Mouse (Mus musculus) neural tube, embryonic 14.5 days (tissue): ENCODE data around the gene Alyref. TPM values are rescaled to one million over a fixed set of nuclear protein-coding genes. Genes with fewer than 3 reads are reported as not detected.
A peak's percentile ranks its signal among the peaks of the same experiment; 100 is the strongest.

Experiments used
- ATAC-seq: fragments of 200-750 bp; cut with Nextera tagmentation; 2 replicates; pipeline ENCODE4 v1.8.0; 2017; ENCODE audit warnings: low read depth, mild to moderate bottlenecking, moderate TSS enrichment, moderate library complexity
- H3K27ac ChIP-seq: fragments of 300-500 bp; sonication (generic); 2 replicates; pipeline ENCODE4 v1.5.1; 2014; ENCODE audit warnings: low read depth, mild to moderate bottlenecking, control low read depth, low read length, moderate library complexity, mixed read lengths
- H3K27me3 ChIP-seq: fragments of 300-500 bp; sonication (generic); 2 replicates; pipeline ENCODE4 v1.6.1; 2014; ENCODE audit warnings: low read length; ENCODE audit not compliant: control insufficient read depth, insufficient read depth
- H3K36me3 ChIP-seq: fragments of 300-500 bp; sonication (generic); 2 replicates; pipeline ENCODE4 v1.6.1; 2014; ENCODE audit warnings: low read length, mixed read lengths; ENCODE audit not compliant: control insufficient read depth, insufficient read depth
- H3K4me1 ChIP-seq: fragments of 300-500 bp; sonication (generic); 2 replicates; pipeline ENCODE4 v1.6.1; 2014; ENCODE audit warnings: low read length; ENCODE audit not compliant: control insufficient read depth, insufficient read depth
- H3K4me2 ChIP-seq: fragments of 300-500 bp; sonication (generic); 2 replicates; pipeline ENCODE4 v1.6.1; 2014; ENCODE audit warnings: mild to moderate bottlenecking, low read depth, low read length, control low read depth
- H3K4me3 ChIP-seq: fragments of 300-500 bp; sonication (generic); 2 replicates; pipeline ENCODE4 v1.5.1; 2014; ENCODE audit warnings: low read depth, low read length, control low read depth, mixed read lengths
- H3K9ac ChIP-seq: fragments of 300-500 bp; sonication (generic); replicated peaks from 2 replicates; pipeline ENCODE4 v1.6.1; 2014; ENCODE audit warnings: low read depth, mild to moderate bottlenecking, control low read depth, low read length, mixed read lengths
- H3K9me3 ChIP-seq: fragments of 300-500 bp; sonication (generic); 2 replicates; pipeline ENCODE4 v1.6.1; 2016; ENCODE audit warnings: low read length; ENCODE audit not compliant: control insufficient read depth
- WGBS: fragments of 180-500 bp; shearing (Covaris S2); extraction: QIAGEN DNeasy Blood & Tissue Kit; methylation state at CpG from one replicate; pipeline ENCODE4 v1.1.7; 2014; 5-methylcytosine and 5-hydroxymethylcytosine counted together
- polyA plus RNA-seq: library from polyadenylated mRNA; unstranded; fragments of >200 nt; fragmentation: Nextera tagmentation; extraction: Ambion mirVana; gene quantifications from 2 replicates; pipeline ENCODE4 v1.2.1, GENCODE M21; 2014

The Alyref gene
- polyA plus RNA-seq, 1 experiment from 2014 or later = 191 TPM

- H3K9ac ChIP-seq = no peak overlapping the region
- peaks cover 21% of the 10 kb centered on the region; the same call in 1 of the 2 replicates for H3K36me3 ChIP-seq
- H3K4me1 ChIP-seq = peaks cover 14% of the 10 kb centered on the region
- ATAC-seq = no peak
- H3K9me3 ChIP-seq = no peaks in the 10 kb centered on the region
- H3K27ac ChIP-seq = no peak overlapping the region
- no peak overlapping the region for H3K4me2 ChIP-seq
- no peak overlapping the region for H3K4me3 ChIP-seq
- 95% methylated on average over 25 of the region's 25 CpGs for WGBS
- no peaks in the 10 kb centered on the region for H3K27me3 ChIP-seq
Observed at GRCm38 (mm10) chr11:120618619-120619535, 20.7 kb upstream of the Alyref start.

- peak; percentile 96 for ATAC-seq
- Histone ChIP-seq H3K4me3 (peak within 1 kb of the TSS; percentile 72), H3K27me3 (no peaks in the 10 kb centered on the region), H3K9me3 (no peaks in the 10 kb centered on the region), H3K4me2 (peak within 1 kb of the TSS; percentile 82), H3K4me1 (peaks cover 12% of the 10 kb centered on the region), H3K27ac (peak within 1 kb of the TSS; percentile 78), H3K9ac (peak within 1 kb of the TSS; percentile 74), H3K36me3 (peaks cover 25% of the 10 kb centered on the region)
- under 1% methylated on average over 53 of the region's 56 CpGs for WGBS
Observed at GRCm38 (mm10) chr11:120617519-120618112, 19.5 kb upstream of the Alyref start, which contains the start of gene Pcyt2. Gene Pcyt2, minus strand, starts transcription at chr11:120617936.

DNA sequence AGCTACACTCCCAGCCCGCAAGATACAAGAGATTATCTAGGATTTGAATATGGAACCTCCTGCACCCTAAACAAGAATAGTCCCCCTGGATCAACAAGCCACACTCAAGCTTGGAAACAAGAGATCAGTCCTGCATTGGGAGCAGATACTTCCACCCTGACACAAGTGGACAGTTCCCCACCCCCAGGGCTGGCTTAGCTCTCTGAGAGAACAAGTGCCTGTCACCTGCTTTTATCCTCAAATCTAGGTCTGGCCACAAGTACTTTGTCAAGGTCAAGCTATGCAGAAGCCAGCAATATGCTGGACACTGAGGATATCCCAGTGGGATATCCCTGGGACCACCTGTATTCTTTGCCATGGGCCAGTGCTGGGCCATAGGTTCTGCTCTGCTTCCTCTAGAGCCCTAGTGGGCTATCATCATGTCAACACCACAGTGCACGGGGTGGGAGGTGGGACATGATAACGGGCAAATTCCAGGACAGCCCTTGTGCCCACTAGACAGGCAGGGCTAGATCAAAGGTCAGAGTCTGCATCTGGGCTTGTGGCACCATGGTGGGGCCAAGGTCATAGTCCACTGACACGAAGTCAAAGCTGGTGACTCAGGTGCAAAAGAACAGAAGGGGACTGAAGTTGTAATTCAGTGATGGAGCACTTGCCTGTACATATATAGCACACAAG lies 18.6 kb upstream of the Alyref start:
- H3K36me3 ChIP-seq = peaks cover 34% of the 10 kb centered on the region

DNA sequence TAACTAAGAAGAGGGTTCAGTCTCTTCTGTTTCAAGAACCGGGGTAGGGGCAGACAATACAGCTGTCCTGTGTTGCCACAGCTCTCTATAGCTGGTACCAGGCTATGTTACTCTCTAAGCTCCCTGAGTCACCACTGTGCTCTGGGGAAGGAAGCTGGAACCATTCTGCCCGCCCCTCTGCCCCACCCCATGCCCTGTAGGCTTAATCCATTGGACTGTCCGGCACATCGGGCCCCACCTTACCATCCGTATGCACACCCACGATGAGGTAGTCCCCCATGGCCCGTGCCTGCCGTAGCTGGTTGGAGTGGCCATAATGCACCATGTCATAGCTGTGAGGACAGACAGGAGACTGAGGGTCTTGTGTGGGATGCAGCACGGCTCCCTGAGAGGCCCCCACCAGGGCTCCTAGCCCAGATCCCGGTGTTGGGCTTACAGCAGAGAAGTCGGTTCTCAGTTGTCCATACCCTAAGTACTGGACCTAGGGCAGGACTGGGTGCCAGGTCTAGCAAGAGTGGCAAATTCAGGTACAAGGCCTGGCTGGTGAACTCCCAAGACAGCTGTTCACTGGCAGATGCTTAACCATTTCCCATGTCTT lies 17.5 kb upstream of the Alyref start:
- Histone ChIP-seq H3K4me3 (no peak overlapping the region), H3K36me3 (peaks cover 40% of the 10 kb centered on the region), H3K9me3 (no peaks in the 10 kb centered on the region), H3K27me3 (no peaks in the 10 kb centered on the region), H3K4me1 (peaks cover 12% of the 10 kb centered on the region), H3K27ac (no peak overlapping the region), H3K4me2 (peak overlapping the region; percentile 18; the same call in 1 of the 2 replicates), H3K9ac (no peak overlapping the region)
- WGBS = 92% methylated on average over 11 of the region's 11 CpGs
- no peak for ATAC-seq

More for the DNA sequence above, 18.6 kb upstream of the Alyref start:
- Histone ChIP-seq H3K27me3 (no peaks in the 10 kb centered on the region), H3K4me1 (peaks cover 12% of the 10 kb centered on the region), H3K4me3 (peak overlapping the region; percentile 72), H3K4me2 (peak overlapping the region; percentile 82), H3K9me3 (no peaks in the 10 kb centered on the region), H3K27ac (no peak overlapping the region; the same call in 1 of the 2 replicates), H3K9ac (peak overlapping the region; percentile 74)
- 54% methylated on average over 4 of the region's 4 CpGs for WGBS
- no peak for ATAC-seq

DNA sequence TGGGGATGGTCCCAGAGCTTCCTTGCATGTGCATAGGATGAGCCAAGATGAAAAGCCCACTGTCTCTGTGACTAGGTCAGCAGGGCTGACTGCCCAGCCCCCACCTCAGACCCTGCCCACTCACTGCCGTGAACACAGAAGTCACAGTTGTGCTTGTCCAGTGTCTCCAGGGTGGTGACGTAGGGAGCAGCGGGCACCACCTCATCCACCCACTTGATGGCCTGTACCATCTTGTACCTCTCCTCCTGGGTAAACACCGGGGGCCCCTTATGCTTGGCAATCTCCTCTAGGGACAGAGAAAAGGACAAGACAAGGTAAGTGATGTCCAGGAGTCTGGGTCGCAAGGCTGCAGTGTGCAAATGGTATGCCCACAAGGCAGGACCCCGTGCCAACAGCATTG lies 17.0 kb upstream of the Alyref start:
- 87% methylated on average over 6 of the region's 6 CpGs for WGBS
- Histone ChIP-seq H3K27me3 (no peaks in the 10 kb centered on the region), H3K4me2 (no peak overlapping the region), H3K4me1 (peaks cover 12% of the 10 kb centered on the region), H3K9me3 (no peaks in the 10 kb centered on the region), H3K9ac (no peak overlapping the region), H3K4me3 (no peak overlapping the region), H3K27ac (no peak overlapping the region), H3K36me3 (peaks cover 37% of the 10 kb centered on the region)
- no peak for ATAC-seq

DNA sequence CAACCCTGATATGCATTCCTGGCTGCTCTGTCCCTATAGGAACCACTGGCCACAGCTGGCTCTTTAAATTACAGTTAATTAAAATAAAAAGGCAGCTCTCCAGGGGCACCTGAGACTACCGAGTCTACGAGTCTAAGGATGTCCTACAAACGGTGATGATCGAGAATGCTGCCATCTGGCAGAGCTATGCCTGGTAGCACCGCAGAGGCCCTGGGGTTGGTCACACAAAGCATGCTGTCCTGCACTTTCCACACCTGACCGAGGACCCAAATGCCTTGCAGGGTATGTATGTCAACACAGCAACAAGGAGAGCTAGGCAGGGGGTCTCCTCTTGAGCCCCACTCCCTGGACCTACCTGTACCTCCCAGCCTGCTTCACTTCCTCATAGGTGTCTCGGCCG lies 15.8 kb upstream of the Alyref start:
- H3K27me3 ChIP-seq = 0 out of 2 replicates have a peak, but pooled peaks cover 1% of the 10 kb centered on the region
- no peak overlapping the region for H3K27ac ChIP-seq
- H3K9ac ChIP-seq = no peak overlapping the region
- H3K4me3 ChIP-seq = no peak overlapping the region
- H3K4me2 ChIP-seq = no peak overlapping the region
- peaks cover 34% of the 10 kb centered on the region for H3K36me3 ChIP-seq
- H3K4me1 ChIP-seq = peaks cover 12% of the 10 kb centered on the region
- WGBS = 64% methylated on average over 8 of the region's 8 CpGs
- no peak for ATAC-seq
- H3K9me3 ChIP-seq = no peaks in the 10 kb centered on the region

DNA sequence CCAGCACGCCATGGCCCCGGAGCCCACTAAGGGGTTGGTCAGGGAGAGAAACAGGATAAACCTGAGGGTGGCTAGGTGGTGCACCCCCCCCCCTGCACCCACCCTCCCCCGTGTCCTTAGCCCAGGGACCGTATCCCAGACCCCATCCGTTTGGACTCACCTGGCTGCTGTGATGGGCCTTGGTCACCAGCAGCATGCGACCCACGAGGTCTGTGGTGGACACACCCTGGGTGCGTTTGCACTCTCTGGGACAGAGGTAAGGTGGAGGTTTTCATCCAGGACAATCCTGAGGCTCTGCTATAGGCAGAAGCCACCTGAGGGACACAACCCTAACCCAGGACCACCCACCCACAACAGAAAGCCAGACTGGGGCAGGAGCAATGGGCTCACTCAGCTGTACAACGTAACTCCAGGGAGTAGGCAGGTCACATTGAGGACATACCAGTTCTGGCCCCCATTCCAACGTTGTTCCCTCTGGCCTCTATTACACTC lies 15.4 kb upstream of the Alyref start:
- ATAC-seq = no peak
- Histone ChIP-seq H3K36me3 (peaks cover 29% of the 10 kb centered on the region), H3K4me3 (no peak overlapping the region), H3K9ac (no peak overlapping the region), H3K4me2 (no peak overlapping the region), H3K4me1 (peaks cover 15% of the 10 kb centered on the region), H3K27ac (no peak overlapping the region), H3K9me3 (no peaks in the 10 kb centered on the region), H3K27me3 (0 out of 2 replicates have a peak, but pooled peaks cover 3% of the 10 kb centered on the region)
- 85% methylated on average over 10 of the region's 10 CpGs for WGBS

DNA sequence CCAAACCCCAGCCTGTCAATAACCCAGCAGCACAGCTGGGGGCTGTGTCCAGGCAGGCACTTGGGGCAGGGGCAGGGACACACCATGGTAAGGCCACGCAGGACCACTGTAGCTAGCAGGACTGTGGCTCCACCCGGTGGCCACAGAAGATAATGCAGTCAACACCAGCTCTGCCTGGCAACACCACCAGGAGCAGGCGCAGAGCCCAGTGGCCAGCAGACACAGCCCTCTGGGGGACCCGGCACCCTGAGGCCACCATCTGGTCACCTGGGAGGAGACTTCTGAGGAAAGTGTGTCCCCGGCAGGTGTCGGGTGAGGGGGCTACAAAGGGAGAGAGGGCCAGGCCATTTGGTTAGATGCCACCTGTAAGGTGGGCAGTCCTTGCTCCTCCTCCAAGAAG lies 14.6 kb upstream of the Alyref start:
- no peak overlapping the region for H3K4me3 ChIP-seq
- H3K9ac ChIP-seq = no peak overlapping the region
- H3K4me1 ChIP-seq = peaks cover 20% of the 10 kb centered on the region
- peak; percentile 24; the same call in 1 of the 2 replicates for ATAC-seq
- no peak overlapping the region for H3K4me2 ChIP-seq
- peaks cover 28% of the 10 kb centered on the region for H3K36me3 ChIP-seq
- H3K9me3 ChIP-seq = no peaks in the 10 kb centered on the region
- H3K27ac ChIP-seq = no peak overlapping the region
- 0 out of 2 replicates have a peak, but pooled peaks cover 3% of the 10 kb centered on the region for H3K27me3 ChIP-seq
- WGBS = 51% methylated on average over 6 of the region's 6 CpGs
